ENCODE assay signal across 8 mouse cellular contexts in the genomic region with DNA sequence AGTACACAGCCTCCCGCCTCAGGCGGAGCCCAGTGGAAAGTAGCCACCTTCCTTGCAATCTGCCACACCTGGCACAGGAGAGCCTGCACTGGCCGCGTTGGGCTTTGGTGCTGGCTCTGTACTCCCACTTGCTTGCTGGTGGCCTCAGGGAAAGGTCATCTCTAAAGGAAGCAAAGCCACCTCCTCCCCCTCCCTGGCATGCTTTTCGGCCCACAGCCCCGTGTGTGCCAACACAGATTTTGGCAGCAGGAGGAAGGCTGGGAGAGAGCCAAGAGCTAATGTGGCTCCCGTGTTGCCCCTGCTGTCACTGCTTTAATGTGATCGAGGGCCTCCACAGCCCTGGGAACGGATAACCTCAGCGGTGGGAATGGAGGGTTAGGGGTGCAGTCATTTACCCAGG.
A peak's percentile ranks its signal among the peaks of the same experiment; 100 is the strongest.
DNase-seq lines count a peak whose midpoint lies in the region; ATAC-seq and TF ChIP-seq lines count a peak whose summit lies in the region.

No protein-coding gene starts in this region.

- H3K4me2 ChIP-seq in forebrain, embryonic 11.5 days (ENCODE audit: low read depth, low read length, severe bottlenecking), result no peak overlapping the region
- H3K4me2 ChIP-seq in stomach, postnatal 0 days (replicated peaks; ENCODE audit: low read depth), result no peak overlapping the region
- H3K4me2 ChIP-seq in liver, embryonic 11.5 days, result no peak overlapping the region

- no peak for TF ChIP-seq CTCF in stomach, postnatal 0 days (IDR thresholded peaks at IDR 0.05; ENCODE audit: low read depth)

- no peak overlapping the region for H3K9ac ChIP-seq in forebrain, embryonic 11.5 days (ENCODE audit: low read length)
- H3K9ac ChIP-seq in stomach, postnatal 0 days (ENCODE audit: low read length), result no peak overlapping the region
- no peak overlapping the region for H3K9ac ChIP-seq in liver, embryonic 11.5 days (ENCODE audit: low read depth, low read length)

- H3K27ac ChIP-seq in forebrain, embryonic 11.5 days (ENCODE audit: low read depth, low read length), result no peak overlapping the region; the same call in 1 of the 2 replicates
- no peak overlapping the region for H3K27ac ChIP-seq in stomach, postnatal 0 days (replicated peaks)
- H3K27ac ChIP-seq in liver, embryonic 11.5 days (ENCODE audit: low read depth, low read length), result no peak overlapping the region

- DNase-seq in NIH3T3 (ENCODE audit: low read depth), result peak; percentile 21
- DNase-seq in adrenal gland, postnatal 10 days, result peak; percentile 87
- no peak for DNase-seq in forebrain, embryonic 11.5 days (ENCODE audit: low spot score)
- peak; percentile 88 for DNase-seq in heart, postnatal 4 days
- peak; percentile 34 to 53 for DNase-seq in lung, adult 18-20 months
- peak; percentile 41 for DNase-seq in stomach, postnatal 0 days (ENCODE audit: low spot score)
- no peak for DNase-seq in liver, embryonic 11.5 days (ENCODE audit: low spot score)

- ATAC-seq in forebrain, embryonic 11.5 days (replicated peaks; ENCODE audit: low FRiP score), result 0 out of 2 replicates have a peak, but pooled peaks have one; percentile 6
- ATAC-seq in stomach, postnatal 0 days (ENCODE audit: low FRiP score, low TSS enrichment), result peak; percentile 36; the same call in 1 of the 2 replicates
- ATAC-seq in CD4-positive, CD25-positive, alpha-beta regulatory T cell, adult 4 months, result no peak
- ATAC-seq in liver, embryonic 11.5 days (replicated peaks; ENCODE audit: low FRiP score), result no peak

- TF ChIP-seq EP300 in stomach, postnatal 0 days (optimal IDR thresholded peaks at IDR 0.05), result no peak

- H3K4me1 ChIP-seq in forebrain, embryonic 11.5 days (replicated peaks; ENCODE audit: control insufficient read depth, insufficient read depth, low read length), result peaks cover 13% of the 10 kb centered on the region
- H3K4me1 ChIP-seq in stomach, postnatal 0 days (replicated peaks; ENCODE audit: control insufficient read depth, insufficient read depth), result peaks cover 5% of the 10 kb centered on the region
- H3K4me1 ChIP-seq in liver, embryonic 11.5 days (replicated peaks; ENCODE audit: control insufficient read depth, insufficient read depth, low read length), result peaks cover 4% of the 10 kb centered on the region; the same call in 1 of the 2 replicates

- no peaks in the 10 kb centered on the region for H3K36me3 ChIP-seq in forebrain, embryonic 11.5 days (ENCODE audit: control insufficient read depth, insufficient read depth, low read length)
- H3K36me3 ChIP-seq in stomach, postnatal 0 days (ENCODE audit: control insufficient read depth, insufficient read depth, low read length), result no peaks in the 10 kb centered on the region
- no peaks in the 10 kb centered on the region for H3K36me3 ChIP-seq in liver, embryonic 11.5 days (ENCODE audit: control insufficient read depth, insufficient read depth, low read length)

- no peak overlapping the region for H3K4me3 ChIP-seq in forebrain, embryonic 11.5 days (ENCODE audit: low read depth, low read length)
- no peak overlapping the region for H3K4me3 ChIP-seq in stomach, postnatal 0 days (ENCODE audit: low read depth, low read length)
- no peak overlapping the region for H3K4me3 ChIP-seq in liver, embryonic 11.5 days (ENCODE audit: low read depth, low read length)

- 42% methylated on average over 10 of the region's 10 CpGs for WGBS in forebrain, embryonic 11.5 days
- 49% methylated on average over 10 of the region's 10 CpGs for WGBS in stomach, postnatal 0 days
- 70% methylated on average over 10 of the region's 10 CpGs for WGBS in liver, embryonic 11.5 days

- H3K27me3 ChIP-seq in forebrain, embryonic 11.5 days (ENCODE audit: control insufficient read depth, insufficient read depth, low read length), result no peaks in the 10 kb centered on the region
- H3K27me3 ChIP-seq in stomach, postnatal 0 days (ENCODE audit: control insufficient read depth, insufficient read depth, low read length), result no peaks in the 10 kb centered on the region
- no peaks in the 10 kb centered on the region for H3K27me3 ChIP-seq in liver, embryonic 11.5 days (replicated peaks; ENCODE audit: control insufficient read depth, insufficient read depth, low read length)

- H3K9me3 ChIP-seq in forebrain, embryonic 11.5 days (ENCODE audit: control insufficient read depth, low read length), result no peaks in the 10 kb centered on the region
- H3K9me3 ChIP-seq in stomach, postnatal 0 days (ENCODE audit: control insufficient read depth, low read length), result no peaks in the 10 kb centered on the region
- no peaks in the 10 kb centered on the region for H3K9me3 ChIP-seq in liver, embryonic 11.5 days (ENCODE audit: control insufficient read depth, low read length)

Comparison
In these comparisons a context has a peak if more than half of its experiments do, and no peak if none do; other contexts are left out.
1. DNase-seq: peak in NIH3T3 (single experiment), adrenal gland, postnatal 10 days (single experiment), heart, postnatal 4 days (single experiment), lung, adult 18-20 months (2 of 2) and stomach, postnatal 0 days (single experiment); none in forebrain, embryonic 11.5 days (single experiment) and liver, embryonic 11.5 days (single experiment).
2. ATAC-seq: peak in forebrain, embryonic 11.5 days (single experiment) and stomach, postnatal 0 days (single experiment); none in CD4-positive, CD25-positive, alpha-beta regulatory T cell, adult 4 months (single experiment) and liver, embryonic 11.5 days (single experiment).